Mouse (Mus musculus): Measurements from ENCODE around the gene Plcxd3.
"Not testable (repeated sequence)": the region's sequence is repeated elsewhere in the genome, so short reads cannot be mapped to it uniquely, and the experiment has no call there.

Plcxd3 gene

GRCm38 (mm10) chr15:4559121-4559520 lies 183.8 kb downstream of the Plcxd3 start:
- no peak for DNase-seq (ENCODE audit: low spot score)

GRCm38 (mm10) chr15:4561431-4561970 lies 186.2 kb downstream of the Plcxd3 start:
- peak; percentile 50 for DNase-seq (ENCODE audit: low spot score)

- not testable (repeated sequence) for DNase-seq (ENCODE audit: low spot score)
These were observed 220.2 kb downstream of the Plcxd3 start for GRCm38 (mm10) chr15:4595521-4595920.

- not testable (repeated sequence) for DNase-seq (ENCODE audit: low spot score)
These were observed 223.4 kb downstream of the Plcxd3 start for GRCm38 (mm10) chr15:4598661-4599060.

GRCm38 (mm10) chr15:4599331-4599730 lies 224.0 kb downstream of the Plcxd3 start:
- DNase-seq (ENCODE audit: low spot score) = not testable (repeated sequence)

- DNase-seq (ENCODE audit: low spot score) = no peak
These were observed 230.3 kb downstream of the Plcxd3 start for GRCm38 (mm10) chr15:4605630-4606029.
